In genomic region chr5:137611245-137611602, GRCm38 (mm10) we compare ENCODE assay signal across 9 mouse cellular contexts. TPM values are rescaled to one million over a fixed set of nuclear protein-coding genes. Genes with fewer than 3 reads are reported as not detected.
DNase-seq lines count a peak whose midpoint lies in the region; ATAC-seq lines count a peak whose summit lies in the region.
"Had no signal": no experiment of that assay in that cellular context is flagged by ENCODE, and none has a peak within 500 bp of the region (broad histone marks: within the 10 kb centered on the region; RNA-seq: fewer than 3 reads in every experiment).

No protein-coding gene starts in this region.

- H3K27me3 ChIP-seq in midbrain, embryonic 12.5 days: peaks cover 29% of the 10 kb centered on the region
- no peaks in the 10 kb centered on the region; the same call in 1 of the 2 replicates for H3K27me3 ChIP-seq in midbrain, embryonic 15.5 days (replicated peaks)
- no peaks in the 10 kb centered on the region for H3K27me3 ChIP-seq in intestine, embryonic 14.5 days (replicated peaks; ENCODE audit: control insufficient read depth, insufficient read depth, low read length)
- H3K27me3 ChIP-seq in liver, embryonic 15.5 days: peaks cover 15% of the 10 kb centered on the region; the same call in 1 of the 2 replicates
- no peaks in the 10 kb centered on the region for H3K27me3 ChIP-seq in stomach, embryonic 14.5 days (ENCODE audit: control insufficient read depth, insufficient read depth, low read length)

- H3K27ac ChIP-seq in midbrain, embryonic 12.5 days (replicated peaks): peak overlapping the region; percentile 66
- no peak overlapping the region for H3K27ac ChIP-seq in midbrain, embryonic 15.5 days
- peak overlapping the region; percentile 83 for H3K27ac ChIP-seq in intestine, embryonic 14.5 days (ENCODE audit: low read depth)
- peak overlapping the region; percentile 33; the same call in 1 of the 2 replicates for H3K27ac ChIP-seq in liver, embryonic 15.5 days (replicated peaks)
- H3K27ac ChIP-seq in stomach, embryonic 14.5 days (ENCODE audit: low read length): peak overlapping the region; percentile 98

- peak; percentile 88 for DNase-seq in gastrocnemius, postnatal 25 days
- no peak for DNase-seq in intestine, embryonic 14.5 days (ENCODE audit: low spot score)
- DNase-seq in spleen, adult 18-20 months: no peak
- no peak for DNase-seq in T-cell, adult 2 months (ENCODE audit: low spot score)

- H3K36me3 ChIP-seq in midbrain, embryonic 12.5 days: no peaks in the 10 kb centered on the region
- no peaks in the 10 kb centered on the region for H3K36me3 ChIP-seq in midbrain, embryonic 15.5 days (replicated peaks)
- peaks cover 10% of the 10 kb centered on the region for H3K36me3 ChIP-seq in intestine, embryonic 14.5 days (ENCODE audit: control insufficient read depth, insufficient read depth, low read length)
- H3K36me3 ChIP-seq in liver, embryonic 15.5 days (replicated peaks): no peaks in the 10 kb centered on the region
- H3K36me3 ChIP-seq in stomach, embryonic 14.5 days (ENCODE audit: control insufficient read depth, insufficient read depth, low read length): peaks cover 10% of the 10 kb centered on the region; the same call in 1 of the 2 replicates

- no peak overlapping the region for H3K4me3 ChIP-seq in midbrain, embryonic 12.5 days
- no peak overlapping the region for H3K4me3 ChIP-seq in midbrain, embryonic 15.5 days
- H3K4me3 ChIP-seq in intestine, embryonic 14.5 days (ENCODE audit: low read depth, low read length): peak overlapping the region; percentile 29
- H3K4me3 ChIP-seq in liver, embryonic 15.5 days (replicated peaks): no peak overlapping the region
- H3K4me3 ChIP-seq in stomach, embryonic 14.5 days (ENCODE audit: low read depth, low read length): peak overlapping the region; percentile 30

- H3K9ac ChIP-seq in midbrain, embryonic 12.5 days (replicated peaks): no peak overlapping the region
- no peak overlapping the region for H3K9ac ChIP-seq in midbrain, embryonic 15.5 days
- H3K9ac ChIP-seq in intestine, embryonic 14.5 days (ENCODE audit: low read length): peak overlapping the region; percentile 33
- no peak overlapping the region for H3K9ac ChIP-seq in liver, embryonic 15.5 days
- peak overlapping the region; percentile 33; the same call in 1 of the 2 replicates for H3K9ac ChIP-seq in stomach, embryonic 14.5 days (replicated peaks; ENCODE audit: low read depth, low read length)

- H3K4me1 ChIP-seq in midbrain, embryonic 12.5 days: peaks cover 38% of the 10 kb centered on the region
- peaks cover 12% of the 10 kb centered on the region; the same call in 1 of the 2 replicates for H3K4me1 ChIP-seq in midbrain, embryonic 15.5 days
- peaks cover 52% of the 10 kb centered on the region for H3K4me1 ChIP-seq in intestine, embryonic 14.5 days (replicated peaks; ENCODE audit: control insufficient read depth, insufficient read depth, low read length)
- peaks cover 20% of the 10 kb centered on the region for H3K4me1 ChIP-seq in liver, embryonic 15.5 days (replicated peaks)
- peaks cover 39% of the 10 kb centered on the region for H3K4me1 ChIP-seq in stomach, embryonic 14.5 days (ENCODE audit: control insufficient read depth, insufficient read depth, low read length)

- ATAC-seq in midbrain, embryonic 12.5 days (ENCODE audit: low FRiP score, low read depth): no peak
- no peak for ATAC-seq in midbrain, embryonic 15.5 days (replicated peaks)
- ATAC-seq in intestine, embryonic 14.5 days (replicated peaks; ENCODE audit: low FRiP score, low TSS enrichment, low read depth): no peak
- no peak for ATAC-seq in liver, embryonic 15.5 days (ENCODE audit: insufficient read depth)
- ATAC-seq in stomach, embryonic 14.5 days (ENCODE audit: insufficient number of reproducible peaks, insufficient read depth, low FRiP score, low read depth): peak; percentile 40; the same call in 1 of the 2 replicates

- H3K4me2 ChIP-seq in midbrain, embryonic 12.5 days (replicated peaks): no peak overlapping the region
- no peak overlapping the region for H3K4me2 ChIP-seq in midbrain, embryonic 15.5 days
- peak overlapping the region; percentile 56 for H3K4me2 ChIP-seq in intestine, embryonic 14.5 days (ENCODE audit: low read length)
- peak overlapping the region; percentile 4; the same call in 1 of the 2 replicates for H3K4me2 ChIP-seq in liver, embryonic 15.5 days
- peak overlapping the region; percentile 51 for H3K4me2 ChIP-seq in stomach, embryonic 14.5 days (replicated peaks; ENCODE audit: low read depth, low read length)

- 15% methylated on average over 6 of the region's 6 CpGs for WGBS in midbrain, embryonic 12.5 days
- WGBS in midbrain, embryonic 15.5 days: 27% methylated on average over 6 of the region's 6 CpGs
- 9% methylated on average over 6 of the region's 6 CpGs for WGBS in intestine, embryonic 14.5 days
- 31% methylated on average over 6 of the region's 6 CpGs for WGBS in liver, embryonic 15.5 days (ENCODE audit: insufficient replicate concordance)
- 6% methylated on average over 6 of the region's 6 CpGs for WGBS in stomach, embryonic 14.5 days

- H3K9me3 ChIP-seq in midbrain, embryonic 12.5 days: no peaks in the 10 kb centered on the region
- no peaks in the 10 kb centered on the region for H3K9me3 ChIP-seq in midbrain, embryonic 15.5 days
- H3K9me3 ChIP-seq in intestine, embryonic 14.5 days (ENCODE audit: control insufficient read depth, low read length): no peaks in the 10 kb centered on the region
- H3K9me3 ChIP-seq in liver, embryonic 15.5 days (replicated peaks): no peaks in the 10 kb centered on the region
- no peaks in the 10 kb centered on the region for H3K9me3 ChIP-seq in stomach, embryonic 14.5 days (ENCODE audit: control insufficient read depth, low read depth, low read length)
- H3K9me3 ChIP-seq: G1E had no signal

RNA-seq across cellular contexts. Expression of gene Pcolce, which starts 2.4 kb away (rescaled TPM):
- 49.0 and 68.9 TPM in 2 replicates for polyA plus RNA-seq in midbrain, embryonic 12.5 days (2016; fragmentation: Nextera tagmentation; extraction: Ambion mirVana)
- 15.1 and 16.7 TPM in 2 replicates for polyA plus RNA-seq in midbrain, embryonic 15.5 days (2015; fragmentation: Nextera tagmentation; extraction: Ambion mirVana)
- 100 to 1,000 TPM in 1 of 2 experiments, 10 to 100 TPM in 1; 79.0 to 112 TPM for total RNA-seq in gastrocnemius, postnatal 25 days (2021)
- polyA plus RNA-seq in intestine, embryonic 14.5 days (2014; fragmentation: Nextera tagmentation; extraction: Ambion mirVana): 112 and 126 TPM in 2 replicates
- polyA plus RNA-seq in liver, embryonic 15.5 days (2015; fragmentation: Nextera tagmentation; extraction: Ambion mirVana): 16.6 and 17.4 TPM in 2 replicates
- polyA plus RNA-seq in stomach, embryonic 14.5 days (2014; fragmentation: Nextera tagmentation; extraction: Ambion mirVana): 143 and 145 TPM in 2 replicates

RNA-seq across cellular contexts. Expression of gene Mospd3, which starts 10.4 kb away (rescaled TPM):
- polyA plus RNA-seq in midbrain, embryonic 12.5 days (2016; fragmentation: Nextera tagmentation; extraction: Ambion mirVana): 31.9 and 33.5 TPM in 2 replicates
- polyA plus RNA-seq in midbrain, embryonic 15.5 days (2015; fragmentation: Nextera tagmentation; extraction: Ambion mirVana): 66.9 and 68.2 TPM in 2 replicates
- total RNA-seq in gastrocnemius, postnatal 25 days (2021): 10 to 100 TPM; 12.5 to 12.8 TPM
- polyA plus RNA-seq in intestine, embryonic 14.5 days (2014; fragmentation: Nextera tagmentation; extraction: Ambion mirVana): 29.0 and 29.4 TPM in 2 replicates
- polyA plus RNA-seq in liver, embryonic 15.5 days (2015; fragmentation: Nextera tagmentation; extraction: Ambion mirVana): 29.7 and 31.7 TPM in 2 replicates
- 32.3 and 34.2 TPM in 2 replicates for polyA plus RNA-seq in stomach, embryonic 14.5 days (2014; fragmentation: Nextera tagmentation; extraction: Ambion mirVana)

RNA-seq across cellular contexts. Expression of gene Fbxo24, which starts 17.6 kb away (rescaled TPM):
- 0.23 and 0.24 TPM in 2 replicates for polyA plus RNA-seq in midbrain, embryonic 12.5 days (2016; fragmentation: Nextera tagmentation; extraction: Ambion mirVana)
- polyA plus RNA-seq in midbrain, embryonic 15.5 days (2015; fragmentation: Nextera tagmentation; extraction: Ambion mirVana): 0.13 and 0.17 TPM in 2 replicates
- under 1 TPM; 0.16 to 0.18 TPM for total RNA-seq in gastrocnemius, postnatal 25 days (2021)
- 0.11 and 0.28 TPM in 2 replicates for polyA plus RNA-seq in intestine, embryonic 14.5 days (2014; fragmentation: Nextera tagmentation; extraction: Ambion mirVana)
- not detected in 2 replicates for polyA plus RNA-seq in liver, embryonic 15.5 days (2015; fragmentation: Nextera tagmentation; extraction: Ambion mirVana)
- 0.14 and 0.20 TPM in 2 replicates for polyA plus RNA-seq in stomach, embryonic 14.5 days (2014; fragmentation: Nextera tagmentation; extraction: Ambion mirVana)

RNA-seq across cellular contexts. Expression of gene Lrch4, which starts 17.7 kb away (rescaled TPM):
- 31.3 and 33.5 TPM in 2 replicates for polyA plus RNA-seq in midbrain, embryonic 12.5 days (2016; fragmentation: Nextera tagmentation; extraction: Ambion mirVana)
- polyA plus RNA-seq in midbrain, embryonic 15.5 days (2015; fragmentation: Nextera tagmentation; extraction: Ambion mirVana): 18.8 and 19.1 TPM in 2 replicates
- 10 to 100 TPM; 13.9 to 15.4 TPM for total RNA-seq in gastrocnemius, postnatal 25 days (2021)
- polyA plus RNA-seq in intestine, embryonic 14.5 days (2014; fragmentation: Nextera tagmentation; extraction: Ambion mirVana): 31.2 and 35.3 TPM in 2 replicates
- 25.7 and 26.4 TPM in 2 replicates for polyA plus RNA-seq in liver, embryonic 15.5 days (2015; fragmentation: Nextera tagmentation; extraction: Ambion mirVana)
- polyA plus RNA-seq in stomach, embryonic 14.5 days (2014; fragmentation: Nextera tagmentation; extraction: Ambion mirVana): 37.1 and 39.2 TPM in 2 replicates

RNA-seq across cellular contexts. Expression of gene Gm20605, which starts 17.8 kb away (rescaled TPM):
- 10.7 and 12.9 TPM in 2 replicates for polyA plus RNA-seq in midbrain, embryonic 12.5 days (2016; fragmentation: Nextera tagmentation; extraction: Ambion mirVana)
- polyA plus RNA-seq in midbrain, embryonic 15.5 days (2015; fragmentation: Nextera tagmentation; extraction: Ambion mirVana): 11.3 and 11.8 TPM in 2 replicates
- total RNA-seq in gastrocnemius, postnatal 25 days (2021): 1 to 10 TPM; 2.9 to 3.9 TPM
- 9.2 and 10.1 TPM in 2 replicates for polyA plus RNA-seq in intestine, embryonic 14.5 days (2014; fragmentation: Nextera tagmentation; extraction: Ambion mirVana)
- polyA plus RNA-seq in liver, embryonic 15.5 days (2015; fragmentation: Nextera tagmentation; extraction: Ambion mirVana): 6.0 and 7.8 TPM in 2 replicates
- polyA plus RNA-seq in stomach, embryonic 14.5 days (2014; fragmentation: Nextera tagmentation; extraction: Ambion mirVana): 8.1 and 10.7 TPM in 2 replicates

Comparison
In these comparisons a context has a peak if more than half of its experiments do, and no peak if none do; other contexts are left out.
1. H3K4me2 ChIP-seq: peak in intestine, embryonic 14.5 days (single experiment), liver, embryonic 15.5 days (single experiment) and stomach, embryonic 14.5 days (single experiment); none in midbrain, embryonic 12.5 days (single experiment) and midbrain, embryonic 15.5 days (single experiment).
2. H3K4me3 ChIP-seq: peak in intestine, embryonic 14.5 days (single experiment) and stomach, embryonic 14.5 days (single experiment); none in midbrain, embryonic 12.5 days (single experiment), midbrain, embryonic 15.5 days (single experiment) and liver, embryonic 15.5 days (single experiment).
3. H3K9ac ChIP-seq: peak in intestine, embryonic 14.5 days (single experiment) and stomach, embryonic 14.5 days (single experiment); none in midbrain, embryonic 12.5 days (single experiment), midbrain, embryonic 15.5 days (single experiment) and liver, embryonic 15.5 days (single experiment).